Mouse (Mus musculus) lung, postnatal 4 days (tissue): ENCODE measurements around the gene Sde2.
"Not testable (repeated sequence)": the region's sequence is repeated elsewhere in the genome, so short reads cannot be mapped to it uniquely, and the experiment has no call there.

ENCODE experiments used
- DNase-seq, 2 experiments: peaks; one replicate each; pipeline ENCODE4 v3.0.0; 2021

Gene Sde2

DNA sequence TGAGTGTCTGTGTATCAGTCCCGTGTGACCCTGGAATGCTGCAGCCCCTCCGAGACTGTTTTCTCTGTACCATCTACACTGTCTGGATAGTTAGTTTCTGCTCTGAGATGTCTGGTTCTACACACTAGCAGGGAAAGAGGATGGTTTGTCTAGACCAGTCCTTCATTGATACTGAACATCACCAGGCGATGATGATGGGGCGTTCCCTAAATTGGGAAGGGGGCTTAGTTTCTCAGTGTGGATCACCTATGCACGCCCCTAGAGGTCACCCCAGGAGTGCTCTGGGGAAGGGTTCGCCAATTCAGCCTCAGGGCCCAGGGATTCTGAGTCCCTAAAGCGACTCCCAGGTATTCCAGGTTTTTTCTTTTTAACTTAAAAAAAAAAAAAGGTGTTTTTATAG lies 38.2 kb downstream of the Sde2 start:
- DNase-seq: no peak

DNA sequence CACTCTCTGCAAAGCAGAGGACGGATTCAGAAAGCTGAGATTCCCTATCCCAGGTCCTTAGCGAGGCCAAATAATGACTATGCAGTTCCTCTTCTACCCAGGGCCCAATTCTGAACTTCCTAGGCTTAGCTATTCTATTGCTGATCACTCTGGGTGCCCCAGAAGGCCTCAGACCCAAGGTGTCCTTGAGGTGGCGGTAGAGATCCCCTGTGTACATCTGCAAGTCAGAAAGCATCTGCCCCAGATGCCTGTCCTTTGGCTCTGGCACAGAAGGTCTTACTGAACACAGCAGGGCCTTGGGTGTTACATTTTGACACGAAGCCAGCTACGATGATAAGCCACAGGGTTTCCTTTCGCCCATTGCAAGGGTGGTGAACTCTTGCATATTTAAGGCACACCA lies 38.9 kb downstream of the Sde2 start:
- peak; percentile 41 to 57 for DNase-seq

DNA sequence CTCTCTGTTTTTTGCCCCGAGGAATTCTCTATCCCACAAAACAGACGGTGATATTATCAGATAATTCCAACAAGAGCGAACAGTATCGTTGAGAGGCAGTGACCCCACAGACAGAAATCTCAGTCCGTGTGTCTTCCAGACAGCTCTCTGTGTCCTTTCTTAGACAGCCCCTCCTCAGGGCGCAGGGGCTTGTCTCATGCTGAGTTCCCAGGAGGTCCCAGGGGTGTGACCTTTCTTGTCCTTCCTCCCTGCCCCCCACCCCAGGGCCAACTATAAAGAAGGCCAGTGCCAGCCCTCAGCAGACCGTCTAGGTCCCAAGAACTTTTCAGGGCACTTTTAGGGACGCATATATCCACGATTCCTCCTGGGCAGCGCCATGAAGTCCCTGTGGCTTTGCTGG lies 41.9 kb downstream of the Sde2 start, which contains the start of gene Lefty2:
TSS of gene Lefty2 (plus strand) at position 301 of the 400 bp plus-strand sequence.
- DNase-seq: no peak

DNA sequence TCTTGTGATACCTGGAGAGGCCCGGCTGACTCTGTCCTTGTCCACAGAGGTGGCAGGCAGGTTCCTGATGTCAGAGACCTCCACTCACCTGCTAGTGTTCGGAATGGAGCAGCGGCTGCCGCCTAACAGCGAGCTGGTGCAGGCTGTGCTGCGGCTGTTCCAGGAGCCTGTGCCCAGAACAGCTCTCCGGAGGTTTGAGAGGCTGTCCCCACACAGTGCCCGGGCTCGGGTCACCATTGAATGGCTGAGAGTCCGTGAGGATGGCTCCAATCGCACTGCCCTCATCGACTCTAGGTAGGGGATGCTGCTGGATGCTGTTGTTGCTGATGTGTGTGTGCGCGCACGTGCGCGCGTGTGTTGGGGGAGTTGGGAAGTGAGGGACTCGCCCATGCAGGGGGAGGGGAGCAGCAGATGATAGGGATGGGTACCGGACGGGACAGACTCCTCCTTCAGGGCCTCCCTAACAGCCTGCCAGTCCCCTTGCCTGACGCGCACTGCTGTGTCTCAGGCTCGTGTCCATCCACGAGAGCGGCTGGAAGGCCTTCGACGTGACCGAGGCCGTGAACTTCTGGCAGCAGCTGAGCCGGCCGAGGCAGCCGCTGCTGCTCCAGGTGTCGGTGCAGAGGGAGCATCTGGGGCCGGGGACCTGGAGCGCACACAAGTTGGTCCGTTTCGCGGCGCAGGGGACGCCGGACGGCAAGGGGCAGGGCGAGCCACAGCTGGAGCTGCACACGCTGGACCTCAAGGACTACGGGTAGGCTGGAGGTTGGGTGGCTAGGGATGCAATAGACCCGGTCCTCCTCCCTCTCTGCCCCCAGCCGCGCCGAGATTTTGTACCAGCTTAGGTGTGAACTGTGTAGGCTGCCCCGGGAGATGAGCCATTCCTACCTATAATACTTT lies 43.4 kb downstream of the Sde2 start:
- not testable (repeated sequence) for DNase-seq

GRCm38 (mm10) chr1:180901107-180901506 lies 50.2 kb downstream of the Sde2 start:
- DNase-seq: peak in 1 of 2 experiments; percentile 42

GRCm38 (mm10) chr1:180902915-180903314 lies 52.0 kb downstream of the Sde2 start:
- no peak for DNase-seq

GRCm38 (mm10) chr1:180903666-180904038 lies 52.7 kb downstream of the Sde2 start:
- DNase-seq: no peak

GRCm38 (mm10) chr1:180904039-180904814 lies 53.3 kb downstream of the Sde2 start, which contains the start of gene Pycr2:
Pycr2 (plus strand) TSS chr1:180904293.
- DNase-seq: peak; percentile 95

DNA sequence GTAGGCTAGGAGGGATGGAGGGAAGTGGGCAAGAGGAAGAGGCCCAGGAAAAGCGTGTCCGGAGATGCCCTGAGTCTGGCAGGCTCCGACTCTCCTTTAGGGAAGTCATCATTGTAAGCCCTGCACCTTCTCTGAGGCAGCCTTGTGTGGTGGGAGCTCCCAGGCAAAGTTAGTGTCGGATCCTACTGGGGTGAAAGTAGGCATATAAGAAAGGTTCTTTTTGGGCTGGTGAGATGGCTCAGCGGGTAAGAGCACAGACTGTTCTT lies 53.8 kb downstream of the Sde2 start:
- DNase-seq: no peak

DNA sequence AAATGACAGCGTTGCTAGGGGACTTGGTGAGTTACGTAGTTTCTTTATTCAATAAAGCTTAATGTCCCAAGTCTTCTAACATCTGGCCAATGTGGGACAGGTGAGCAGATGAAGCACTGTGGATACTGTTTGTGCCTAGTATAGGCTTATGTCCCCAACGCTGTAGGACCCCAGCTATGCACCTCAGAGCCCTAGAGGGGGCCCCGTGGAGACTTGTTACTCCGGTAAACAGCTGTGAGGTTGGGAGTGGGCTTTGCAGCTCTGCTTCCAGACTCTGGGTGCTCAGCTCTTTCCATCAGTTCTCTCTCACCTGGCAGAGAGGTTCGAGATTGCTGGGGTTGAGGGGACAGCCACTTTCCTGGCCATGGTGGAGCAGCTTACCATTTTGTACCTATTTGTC lies 54.4 kb downstream of the Sde2 start:
- no peak for DNase-seq

- no peak for DNase-seq
These were observed 54.9 kb downstream of the Sde2 start for GRCm38 (mm10) chr1:180905876-180906275.

DNA sequence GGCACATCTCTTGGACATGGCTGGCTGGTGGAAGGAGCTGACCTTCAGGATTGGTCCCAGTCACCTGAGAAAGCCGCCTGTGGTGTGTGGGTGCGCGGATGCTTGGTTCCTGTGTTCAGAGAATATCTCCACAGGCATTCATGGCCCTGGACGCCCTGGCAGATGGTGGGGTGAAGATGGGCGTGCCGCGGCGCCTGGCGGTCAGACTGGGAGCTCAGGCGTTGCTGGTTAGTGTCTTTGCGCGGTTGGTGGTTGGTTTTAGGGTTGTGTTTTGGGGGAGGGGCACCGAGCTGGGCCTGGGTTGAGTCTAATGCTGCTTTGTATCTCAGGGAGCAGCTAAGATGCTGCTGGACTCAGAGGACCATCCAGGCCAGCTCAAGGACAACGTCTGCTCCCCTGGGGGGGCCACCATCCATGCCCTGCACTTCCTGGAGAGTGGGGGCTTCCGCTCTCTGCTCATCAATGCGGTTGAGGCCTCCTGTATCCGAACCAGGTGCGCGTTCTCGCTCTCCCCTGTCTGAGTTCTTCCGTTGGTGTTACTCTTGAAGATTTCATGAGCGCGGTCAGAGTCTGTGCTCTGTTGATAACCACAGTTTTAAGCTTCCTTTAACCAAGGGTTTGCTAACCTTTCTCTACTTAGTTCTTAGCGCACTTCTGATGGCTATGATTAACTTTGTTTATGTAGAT lies 55.7 kb downstream of the Sde2 start:
- DNase-seq: no peak

- peak in 1 of 2 experiments; percentile 27 for DNase-seq
These were observed 60.2 kb downstream of the Sde2 start for GRCm38 (mm10) chr1:180911138-180911537.

DNA sequence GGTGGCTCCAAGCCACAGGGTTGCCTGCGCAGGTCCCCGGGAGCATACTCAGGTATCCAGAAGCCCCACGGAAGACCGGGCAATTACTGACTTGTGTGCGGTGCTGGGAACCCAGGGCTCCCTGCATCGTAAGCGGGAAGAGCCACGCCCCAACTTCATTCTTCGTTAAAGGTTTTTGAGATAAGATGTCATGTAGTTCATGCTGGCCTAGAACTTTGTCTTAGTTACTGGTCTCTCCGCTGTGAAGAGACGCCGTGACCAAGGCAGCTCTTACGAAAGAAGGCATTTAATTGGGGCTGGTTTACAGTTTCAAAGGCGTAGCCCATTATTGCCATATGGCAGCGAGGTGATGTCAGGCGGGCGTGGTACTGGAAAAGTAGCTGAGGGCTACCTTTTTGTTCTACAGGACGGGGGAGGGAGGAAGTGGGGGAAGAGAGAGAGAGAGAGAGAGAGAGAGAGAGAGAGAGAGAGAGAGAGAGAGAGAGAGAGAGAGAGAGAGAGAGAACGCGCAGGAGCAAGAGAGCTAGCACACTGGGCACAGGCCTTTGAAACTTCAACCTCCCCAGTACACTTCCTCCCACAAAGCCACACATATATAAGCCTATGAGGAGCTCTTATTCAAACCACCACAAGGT lies 60.8 kb downstream of the Sde2 start:
- no peak for DNase-seq

DNA sequence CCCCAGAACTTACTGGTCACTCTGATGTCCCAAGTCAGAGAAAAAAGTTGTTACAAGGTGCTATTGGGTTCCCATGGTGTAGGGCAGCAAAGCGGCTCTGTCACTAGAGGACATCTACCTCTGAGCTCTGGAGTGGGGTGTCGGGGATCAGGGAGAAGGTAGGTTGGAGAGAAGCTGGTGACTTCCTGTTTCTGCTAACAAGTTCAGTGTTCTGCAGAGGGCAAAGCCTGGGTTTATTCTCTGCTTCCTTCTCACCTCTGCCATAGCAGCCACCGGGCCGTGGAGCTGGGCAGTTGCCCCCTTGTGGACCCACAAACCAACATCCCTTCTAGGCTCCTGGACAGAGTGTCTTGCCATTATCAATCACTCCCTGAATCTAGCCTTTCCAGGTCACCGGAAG lies 61.9 kb downstream of the Sde2 start:
- DNase-seq: no peak

DNA sequence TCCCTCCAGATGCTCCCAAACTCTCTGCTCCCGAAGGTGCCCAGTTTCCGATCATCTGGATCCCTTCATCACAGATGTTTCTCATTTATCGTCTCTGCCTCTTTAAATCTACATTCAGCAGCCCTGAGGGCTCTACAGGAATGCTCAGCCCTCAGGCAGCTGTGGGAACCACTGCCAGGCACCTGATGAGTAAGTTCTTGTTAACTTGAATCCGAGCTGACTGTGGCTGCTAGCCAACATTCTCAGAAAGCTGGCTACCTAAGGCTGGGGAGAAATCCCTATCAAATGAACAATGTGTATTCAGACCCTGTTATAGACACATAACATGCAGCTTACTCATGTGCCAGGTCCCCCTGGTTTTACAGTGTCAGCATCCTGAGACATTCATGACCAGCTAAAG lies 62.9 kb downstream of the Sde2 start:
- DNase-seq: no peak

DNA sequence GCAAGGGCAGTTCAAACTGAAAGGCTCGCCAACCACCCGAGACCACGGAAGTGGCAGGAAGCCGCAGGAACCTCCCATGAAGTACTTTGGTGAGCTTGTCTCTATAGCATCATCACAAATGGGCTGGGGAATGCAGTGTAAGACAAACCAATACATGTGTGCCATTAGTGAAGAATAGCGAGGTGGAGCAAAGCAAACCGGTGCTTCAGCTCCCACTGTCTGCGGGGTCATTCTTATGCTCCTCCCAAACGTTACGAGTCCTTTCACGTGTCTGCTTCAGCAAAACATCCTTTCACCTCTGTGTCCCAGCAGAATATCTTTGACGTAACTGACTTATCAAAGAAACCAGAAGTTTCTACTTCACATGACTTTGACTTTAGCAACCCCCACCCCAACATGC lies 65.5 kb downstream of the Sde2 start:
- DNase-seq: no peak

GRCm38 (mm10) chr1:180917053-180917452 lies 66.1 kb downstream of the Sde2 start:
- no peak for DNase-seq
